Mouse (Mus musculus): ENCODE measurements around the gene Adpgk. TPM values are rescaled to one million over a fixed set of nuclear protein-coding genes. Genes with fewer than 3 reads are reported as not detected.

Gene Adpgk
- 81.1 and 196 TPM in 2 replicates for polyA plus RNA-seq (2011; ENCODE audit: insufficient read depth, insufficient read length, low replicate concordance, missing spikeins)

- H3K4me3 ChIP-seq (replicated peaks; ENCODE audit: control insufficient read depth, low read depth, low read length), result peak within 1 kb of the TSS; percentile 88
- under 1% methylated on average over 58 of the region's 58 CpGs for WGBS
- H3K4me1 ChIP-seq (ENCODE audit: control insufficient read depth, insufficient read depth, low read length), result peaks cover 6% of the 10 kb centered on the region
- peak within 1 kb of the TSS; percentile 97 for H3K27ac ChIP-seq (ENCODE audit: control insufficient read depth, insufficient read depth, low read depth, low read length, poor library complexity)
- TF ChIP-seq POLR2A (IDR thresholded peaks at IDR 0.05; ENCODE audit: borderline replicate concordance, control insufficient read depth, low read depth, low read length), result peak; percentile 99
- peak; percentile 68 for TF ChIP-seq CTCF (IDR thresholded peaks at IDR 0.05; ENCODE audit: control insufficient read depth, insufficient read depth, low read length)
These were observed at the start of gene Adpgk for GRCm38 (mm10) chr9:59290957-59291687. Gene Adpgk, plus strand, starts transcription at chr9:59291558.

- Histone ChIP-seq H3K4me1 (ENCODE audit: control insufficient read depth, insufficient read depth, low read length) (no peaks in the 10 kb centered on the region), H3K4me3 (replicated peaks; ENCODE audit: control insufficient read depth, low read depth, low read length) (no peak overlapping the region), H3K27ac (ENCODE audit: control insufficient read depth, insufficient read depth, low read depth, low read length, poor library complexity) (no peak overlapping the region)
- TF ChIP-seq CTCF (IDR thresholded peaks at IDR 0.05; ENCODE audit: control insufficient read depth, insufficient read depth, low read length), result no peak
- no peak for TF ChIP-seq POLR2A (IDR thresholded peaks at IDR 0.05; ENCODE audit: borderline replicate concordance, control insufficient read depth, low read depth, low read length)
- WGBS, result 64% methylated on average over 7 of the region's 7 CpGs
These were observed 46.2 kb upstream of the Adpgk start for GRCm38 (mm10) chr9:59245181-59245580.

- WGBS, result 28% methylated on average over 6 of the region's 6 CpGs
- no peak for TF ChIP-seq POLR2A (IDR thresholded peaks at IDR 0.05; ENCODE audit: borderline replicate concordance, control insufficient read depth, low read depth, low read length)
- TF ChIP-seq CTCF (IDR thresholded peaks at IDR 0.05; ENCODE audit: control insufficient read depth, insufficient read depth, low read length), result no peak
These were observed 44.8 kb upstream of the Adpgk start for GRCm38 (mm10) chr9:59246456-59247029.

GRCm38 (mm10) chr9:59249359-59249758 is 42.0 kb upstream of the Adpgk start:
- no peak overlapping the region for H3K27ac ChIP-seq (ENCODE audit: control insufficient read depth, insufficient read depth, low read depth, low read length, poor library complexity)
- no peak overlapping the region for H3K4me3 ChIP-seq (replicated peaks; ENCODE audit: control insufficient read depth, low read depth, low read length)
- TF ChIP-seq CTCF (IDR thresholded peaks at IDR 0.05; ENCODE audit: control insufficient read depth, insufficient read depth, low read length) (no peak), POLR2A (IDR thresholded peaks at IDR 0.05; ENCODE audit: borderline replicate concordance, control insufficient read depth, low read depth, low read length) (no peak)
- no peaks in the 10 kb centered on the region for H3K4me1 ChIP-seq (ENCODE audit: control insufficient read depth, insufficient read depth, low read length)
- 80% methylated on average over 3 of the region's 3 CpGs for WGBS

More at GRCm38 (mm10) chr9:59246456-59247029, 44.8 kb upstream of the Adpgk start:
- Histone ChIP-seq H3K4me3 (replicated peaks; ENCODE audit: control insufficient read depth, low read depth, low read length) (no peak overlapping the region), H3K27ac (ENCODE audit: control insufficient read depth, insufficient read depth, low read depth, low read length, poor library complexity) (no peak overlapping the region), H3K4me1 (ENCODE audit: control insufficient read depth, insufficient read depth, low read length) (no peaks in the 10 kb centered on the region)

GRCm38 (mm10) chr9:59250272-59250671 is 41.1 kb upstream of the Adpgk start:
- TF ChIP-seq CTCF (IDR thresholded peaks at IDR 0.05; ENCODE audit: control insufficient read depth, insufficient read depth, low read length) (no peak), POLR2A (IDR thresholded peaks at IDR 0.05; ENCODE audit: borderline replicate concordance, control insufficient read depth, low read depth, low read length) (no peak)
- Histone ChIP-seq H3K27ac (ENCODE audit: control insufficient read depth, insufficient read depth, low read depth, low read length, poor library complexity) (no peak overlapping the region), H3K4me1 (ENCODE audit: control insufficient read depth, insufficient read depth, low read length) (no peaks in the 10 kb centered on the region), H3K4me3 (replicated peaks; ENCODE audit: control insufficient read depth, low read depth, low read length) (no peak overlapping the region)
- 57% methylated on average over 3 of the region's 3 CpGs for WGBS

GRCm38 (mm10) chr9:59254716-59255421 is 36.5 kb upstream of the Adpgk start:
- no peak for TF ChIP-seq CTCF (IDR thresholded peaks at IDR 0.05; ENCODE audit: control insufficient read depth, insufficient read depth, low read length)
- TF ChIP-seq POLR2A (IDR thresholded peaks at IDR 0.05; ENCODE audit: borderline replicate concordance, control insufficient read depth, low read depth, low read length), result no peak
- H3K27ac ChIP-seq (ENCODE audit: control insufficient read depth, insufficient read depth, low read depth, low read length, poor library complexity), result no peak overlapping the region
- no peak overlapping the region for H3K4me3 ChIP-seq (replicated peaks; ENCODE audit: control insufficient read depth, low read depth, low read length)
- H3K4me1 ChIP-seq (ENCODE audit: control insufficient read depth, insufficient read depth, low read length), result no peaks in the 10 kb centered on the region
- WGBS, result 72% methylated on average over 5 of the region's 5 CpGs

- TF ChIP-seq CTCF (IDR thresholded peaks at IDR 0.05; ENCODE audit: control insufficient read depth, insufficient read depth, low read length), result no peak
- no peak for TF ChIP-seq POLR2A (IDR thresholded peaks at IDR 0.05; ENCODE audit: borderline replicate concordance, control insufficient read depth, low read depth, low read length)
- Histone ChIP-seq H3K4me3 (replicated peaks; ENCODE audit: control insufficient read depth, low read depth, low read length) (no peak overlapping the region), H3K27ac (ENCODE audit: control insufficient read depth, insufficient read depth, low read depth, low read length, poor library complexity) (no peak overlapping the region), H3K4me1 (ENCODE audit: control insufficient read depth, insufficient read depth, low read length) (no peaks in the 10 kb centered on the region)
- WGBS, result 80% methylated on average over 9 of the region's 9 CpGs
These were observed 31.4 kb upstream of the Adpgk start for GRCm38 (mm10) chr9:59259806-59260454.
